Mouse (Mus musculus) embryonic facial prominence, embryonic 10.5 days (tissue): Measurements from ENCODE around the gene Spsb3. TPM values are rescaled to one million over a fixed set of nuclear protein-coding genes. Genes with fewer than 3 reads are reported as not detected.
A peak's percentile ranks its signal among the peaks of the same experiment; 100 is the strongest.

Experiments
- DNase-seq: peaks from one replicate; pipeline ENCODE4 v3.0.0-alpha.2; 2017; ENCODE audit warnings: low spot score
- H3K27ac ChIP-seq: fragments of 300-500 bp; sonication (generic); replicated peaks from 2 replicates; pipeline ENCODE4 v1.5.1; 2016; ENCODE audit warnings: mild to moderate bottlenecking
- H3K27me3 ChIP-seq: fragments of 300-500 bp; sonication (generic); replicated peaks from 2 replicates; pipeline ENCODE4 v1.6.1; 2016; ENCODE audit warnings: low read depth, mild to moderate bottlenecking; ENCODE audit not compliant: poor library complexity, severe bottlenecking
- H3K36me3 ChIP-seq: fragments of 300-500 bp; sonication (generic); replicated peaks from 2 replicates; pipeline ENCODE4 v1.6.1; 2016; ENCODE audit warnings: mild to moderate bottlenecking, moderate library complexity
- H3K4me1 ChIP-seq: fragments of 300-500 bp; sonication (generic); 2 replicates; pipeline ENCODE4 v1.6.1; 2016
- H3K4me3 ChIP-seq: fragments of 300-500 bp; sonication (generic); 2 replicates; pipeline ENCODE4 v1.5.1; 2016; ENCODE audit warnings: mild to moderate bottlenecking, moderate library complexity
- H3K9me3 ChIP-seq: fragments of 300-500 bp; sonication (generic); 2 replicates; pipeline ENCODE4 v1.6.1; 2016; ENCODE audit warnings: mild to moderate bottlenecking
- WGBS: fragments of 180-500 bp; shearing (Covaris S2); methylation state at CpG from one replicate; pipeline ENCODE4 v1.1.7; 2016; 5-methylcytosine and 5-hydroxymethylcytosine counted together
- polyA plus RNA-seq: library from polyadenylated mRNA; unstranded; fragments of >200 nt; fragmentation: Nextera tagmentation; extraction: Ambion mirVana; gene quantifications from 2 replicates; pipeline ENCODE4 v1.2.1, GENCODE M21; 2016

Gene Spsb3
- polyA plus RNA-seq, 1 experiment from 2014 or later: 47.1 TPM

DNA sequence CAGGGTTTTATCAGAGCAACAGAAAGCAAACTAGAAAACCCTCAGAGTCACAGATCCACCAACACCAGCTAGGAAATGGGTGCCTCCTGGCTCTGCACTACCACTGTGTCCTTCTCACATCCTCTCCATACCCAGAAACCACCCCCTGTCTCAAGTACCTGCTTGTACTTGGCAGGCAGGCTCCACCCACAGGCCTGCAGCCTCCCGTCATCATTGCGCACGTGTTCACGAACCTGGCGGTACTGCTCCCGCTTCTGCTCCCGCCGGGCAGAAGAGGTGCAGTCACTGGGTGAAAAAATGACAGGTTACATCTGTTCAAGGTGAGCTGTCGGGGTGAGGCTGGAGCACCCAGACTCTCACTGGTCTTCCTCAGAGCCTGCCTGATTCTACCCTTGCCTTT, 17.3 kb downstream of the Spsb3 start:
- Histone ChIP-seq H3K4me1 (no peaks in the 10 kb centered on the region), H3K27me3 (no peaks in the 10 kb centered on the region), H3K4me3 (no peak overlapping the region), H3K36me3 (peaks cover 100% of the 10 kb centered on the region), H3K9me3 (no peaks in the 10 kb centered on the region), H3K27ac (no peak overlapping the region)
- 96% methylated on average over 9 of the region's 9 CpGs for WGBS
- DNase-seq: no peak

DNA sequence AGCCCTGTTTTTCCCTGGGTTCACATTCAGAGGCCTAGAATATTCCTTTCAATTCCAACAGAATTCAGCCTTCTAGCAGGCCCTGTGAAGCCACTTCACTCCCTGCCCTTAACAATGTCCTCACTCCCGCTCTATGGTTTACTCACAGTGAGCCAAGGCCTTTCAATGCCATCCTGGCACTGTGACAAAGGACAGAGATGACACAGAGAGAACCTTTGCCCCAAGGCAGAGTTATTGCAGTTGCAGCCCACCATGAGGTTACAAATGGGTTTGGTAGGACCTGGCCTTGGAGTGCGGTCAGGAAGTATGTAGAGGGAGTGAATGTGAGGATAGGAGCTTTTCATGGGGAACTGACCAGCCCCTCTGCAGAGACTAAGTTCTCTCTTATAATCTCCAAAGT, 21.1 kb downstream of the Spsb3 start:
- Histone ChIP-seq H3K4me1 (no peaks in the 10 kb centered on the region), H3K27ac (no peak overlapping the region), H3K9me3 (no peaks in the 10 kb centered on the region), H3K27me3 (no peaks in the 10 kb centered on the region), H3K36me3 (peaks cover 100% of the 10 kb centered on the region), H3K4me3 (no peak overlapping the region)
- WGBS: 94% methylated on average over 2 of the region's 2 CpGs
- DNase-seq: no peak

DNA sequence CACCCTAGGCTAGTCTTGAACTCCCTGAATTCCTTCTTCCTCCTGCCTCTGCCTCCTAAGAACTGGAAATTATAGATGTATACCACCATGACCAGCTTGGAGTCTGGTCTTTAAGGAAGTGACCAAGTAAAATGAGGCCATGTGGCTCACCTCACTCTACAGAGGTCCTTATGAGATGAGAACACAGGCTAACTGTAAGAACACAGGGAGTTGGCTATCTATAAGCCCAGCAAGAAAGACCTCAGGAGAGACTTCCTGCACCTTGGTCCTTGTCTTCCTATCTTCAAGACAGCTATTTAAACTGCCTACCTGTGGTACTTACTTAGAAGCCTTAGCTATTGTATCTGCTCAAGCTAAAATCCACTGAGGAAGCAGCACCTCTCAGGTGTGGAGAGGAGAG, 27.5 kb downstream of the Spsb3 start:
- DNase-seq: no peak
- peaks cover 100% of the 10 kb centered on the region for H3K36me3 ChIP-seq
- H3K4me1 ChIP-seq: no peaks in the 10 kb centered on the region
- H3K9me3 ChIP-seq: no peaks in the 10 kb centered on the region
- no peak overlapping the region for H3K4me3 ChIP-seq
- H3K27ac ChIP-seq: no peak overlapping the region
- no peaks in the 10 kb centered on the region for H3K27me3 ChIP-seq

DNA sequence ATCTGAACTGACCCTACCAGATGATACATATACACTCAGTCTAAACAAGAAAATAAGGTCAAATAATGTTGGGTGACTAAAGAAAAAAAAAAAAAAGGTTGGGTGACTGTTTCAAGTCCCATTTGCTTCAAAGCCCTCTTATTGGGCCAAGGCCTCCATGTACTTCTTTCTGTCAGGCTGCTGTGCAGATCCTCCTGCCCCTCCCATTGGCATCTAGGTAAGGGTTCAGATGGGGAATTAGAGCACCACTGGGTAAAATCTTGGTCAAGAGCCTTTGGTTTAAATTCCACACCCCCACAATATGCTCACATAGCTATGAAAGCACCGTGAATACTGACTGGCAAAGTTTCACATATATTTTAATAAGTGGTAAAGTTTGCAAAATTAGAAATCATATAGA, 36.8 kb downstream of the Spsb3 start:
- no peaks in the 10 kb centered on the region for H3K27me3 ChIP-seq
- H3K36me3 ChIP-seq: peaks cover 99% of the 10 kb centered on the region
- no peak overlapping the region for H3K27ac ChIP-seq
- no peaks in the 10 kb centered on the region for H3K9me3 ChIP-seq
- no peak for DNase-seq
- H3K4me1 ChIP-seq: no peaks in the 10 kb centered on the region
- H3K4me3 ChIP-seq: no peak overlapping the region
- WGBS: 90% methylated on average over 1 of the region's 1 CpGs

DNA sequence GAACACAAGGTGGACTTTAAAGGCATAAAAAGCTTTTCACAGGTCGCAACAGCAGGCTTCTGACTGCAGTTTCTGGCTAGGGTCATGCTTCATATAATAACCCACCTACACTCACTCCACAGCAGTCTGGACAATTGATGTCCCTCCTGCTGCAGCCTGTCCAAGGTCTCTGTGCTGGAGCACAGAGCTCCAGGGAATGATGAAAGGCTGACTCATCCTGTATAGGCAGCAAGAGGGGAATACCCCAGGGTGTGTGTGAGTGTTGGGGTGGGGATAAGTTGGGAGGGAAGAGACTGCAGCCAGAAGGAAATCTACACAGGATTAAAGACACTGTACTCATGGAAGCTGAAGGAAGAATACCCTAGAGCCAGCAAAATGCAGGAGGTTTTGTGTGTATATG, 43.1 kb downstream of the Spsb3 start:
- Histone ChIP-seq H3K9me3 (no peaks in the 10 kb centered on the region), H3K4me1 (peaks cover under 1% of the 10 kb centered on the region; the same call in 1 of the 2 replicates), H3K27me3 (no peaks in the 10 kb centered on the region), H3K36me3 (peaks cover 78% of the 10 kb centered on the region), H3K4me3 (no peak overlapping the region), H3K27ac (no peak overlapping the region)
- 93% methylated on average over 1 of the region's 1 CpGs for WGBS
- DNase-seq: no peak

DNA sequence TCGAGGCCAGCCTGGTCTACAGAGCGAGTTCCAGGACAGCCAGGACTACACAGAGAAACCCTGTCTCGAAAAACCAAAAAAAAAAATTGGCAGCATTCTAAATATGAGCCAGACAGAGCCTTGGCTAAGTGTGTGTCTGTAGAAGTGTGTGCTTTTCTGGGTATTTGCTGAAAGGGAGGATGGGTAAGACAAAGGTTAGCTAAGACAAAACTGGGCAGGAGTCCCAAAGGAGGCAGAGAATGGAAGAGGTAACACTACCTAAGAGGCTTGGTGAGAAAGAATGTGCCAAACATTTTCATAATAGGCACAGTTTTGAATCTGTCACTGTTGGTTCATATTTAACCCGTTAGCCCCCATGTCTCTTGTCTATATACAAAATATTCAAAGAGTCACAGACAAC, 46.0 kb downstream of the Spsb3 start:
- no peak overlapping the region for H3K27ac ChIP-seq
- no peak for DNase-seq
- H3K27me3 ChIP-seq: no peaks in the 10 kb centered on the region
- 91% methylated on average over 4 of the region's 4 CpGs for WGBS
- no peak overlapping the region for H3K4me3 ChIP-seq
- H3K9me3 ChIP-seq: no peaks in the 10 kb centered on the region
- peaks cover 16% of the 10 kb centered on the region for H3K4me1 ChIP-seq
- H3K36me3 ChIP-seq: peaks cover 51% of the 10 kb centered on the region

DNA sequence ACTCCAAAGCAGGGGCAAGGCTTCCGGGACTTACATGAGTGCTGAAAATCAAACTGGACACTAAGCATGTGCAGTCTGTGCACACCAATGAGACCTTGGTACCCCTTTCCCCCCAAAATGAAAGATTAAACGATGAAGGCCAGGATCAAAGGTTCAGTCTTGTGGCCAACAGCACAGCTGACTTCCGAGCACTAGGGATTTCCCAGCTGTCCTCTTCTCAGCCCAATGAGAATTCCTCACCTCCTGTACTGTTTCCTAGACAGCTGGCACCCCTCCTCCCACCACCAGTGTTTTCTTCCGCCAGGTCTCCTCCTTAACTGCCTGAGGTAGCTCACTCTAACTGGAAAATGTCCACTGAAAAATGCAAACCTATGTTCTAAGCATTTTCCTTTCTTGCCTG, 46.7 kb downstream of the Spsb3 start:
- Histone ChIP-seq H3K27me3 (no peaks in the 10 kb centered on the region), H3K9me3 (no peaks in the 10 kb centered on the region), H3K27ac (no peak overlapping the region), H3K4me3 (no peak overlapping the region), H3K36me3 (peaks cover 44% of the 10 kb centered on the region), H3K4me1 (peaks cover 16% of the 10 kb centered on the region)
- WGBS: 88% methylated on average over 4 of the region's 4 CpGs
- no peak for DNase-seq

DNA sequence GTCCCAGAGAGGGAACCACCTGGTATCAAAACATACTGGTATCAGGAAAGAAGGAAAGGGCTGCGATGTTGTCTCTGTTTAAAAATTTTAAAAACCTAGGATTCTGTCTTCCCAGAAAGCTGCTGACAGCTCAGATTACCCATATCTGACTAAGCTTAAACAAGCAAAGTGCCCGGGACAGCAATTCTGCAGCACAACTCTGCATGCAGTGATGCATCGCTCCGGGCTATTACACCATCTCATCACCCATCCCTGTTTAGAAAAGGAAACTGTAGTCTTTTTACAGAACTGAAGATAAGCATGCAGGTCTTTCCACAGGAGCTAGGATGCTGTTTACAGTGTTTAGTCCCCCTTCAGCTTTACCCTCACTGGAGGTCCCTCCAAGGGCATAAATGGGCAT, 48.5 kb downstream of the Spsb3 start:
- H3K4me3 ChIP-seq: peak overlapping the region; percentile 94
- peaks cover 32% of the 10 kb centered on the region for H3K36me3 ChIP-seq
- H3K9me3 ChIP-seq: no peaks in the 10 kb centered on the region
- H3K27ac ChIP-seq: no peak overlapping the region
- WGBS: 86% methylated on average over 4 of the region's 4 CpGs
- H3K27me3 ChIP-seq: no peaks in the 10 kb centered on the region
- peaks cover 16% of the 10 kb centered on the region for H3K4me1 ChIP-seq
- DNase-seq: no peak

DNA sequence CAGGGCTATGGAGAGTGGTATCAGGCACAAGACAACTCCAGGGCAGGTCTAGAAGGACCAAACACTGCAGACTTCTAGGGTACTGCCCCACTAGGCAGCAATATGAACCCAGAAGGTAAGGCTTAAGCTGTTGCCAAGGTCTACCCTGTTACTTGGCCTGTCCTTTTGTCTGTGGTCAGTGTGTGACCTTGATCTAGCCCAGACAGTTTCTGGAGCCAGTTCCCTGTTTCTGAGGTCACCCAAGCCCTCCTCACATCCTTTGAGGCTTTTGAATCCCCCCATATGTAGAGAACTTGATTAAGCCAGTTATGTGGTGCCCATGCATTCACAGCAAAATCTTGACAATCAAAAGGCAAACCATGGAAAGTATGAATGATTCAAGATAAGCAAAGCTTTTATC, 49.2 kb downstream of the Spsb3 start:
- Histone ChIP-seq H3K4me3 (peak overlapping the region; percentile 94), H3K36me3 (peaks cover 32% of the 10 kb centered on the region), H3K27me3 (no peaks in the 10 kb centered on the region), H3K9me3 (no peaks in the 10 kb centered on the region), H3K4me1 (peaks cover 16% of the 10 kb centered on the region), H3K27ac (peak overlapping the region; percentile 90)
- DNase-seq: no peak

DNA sequence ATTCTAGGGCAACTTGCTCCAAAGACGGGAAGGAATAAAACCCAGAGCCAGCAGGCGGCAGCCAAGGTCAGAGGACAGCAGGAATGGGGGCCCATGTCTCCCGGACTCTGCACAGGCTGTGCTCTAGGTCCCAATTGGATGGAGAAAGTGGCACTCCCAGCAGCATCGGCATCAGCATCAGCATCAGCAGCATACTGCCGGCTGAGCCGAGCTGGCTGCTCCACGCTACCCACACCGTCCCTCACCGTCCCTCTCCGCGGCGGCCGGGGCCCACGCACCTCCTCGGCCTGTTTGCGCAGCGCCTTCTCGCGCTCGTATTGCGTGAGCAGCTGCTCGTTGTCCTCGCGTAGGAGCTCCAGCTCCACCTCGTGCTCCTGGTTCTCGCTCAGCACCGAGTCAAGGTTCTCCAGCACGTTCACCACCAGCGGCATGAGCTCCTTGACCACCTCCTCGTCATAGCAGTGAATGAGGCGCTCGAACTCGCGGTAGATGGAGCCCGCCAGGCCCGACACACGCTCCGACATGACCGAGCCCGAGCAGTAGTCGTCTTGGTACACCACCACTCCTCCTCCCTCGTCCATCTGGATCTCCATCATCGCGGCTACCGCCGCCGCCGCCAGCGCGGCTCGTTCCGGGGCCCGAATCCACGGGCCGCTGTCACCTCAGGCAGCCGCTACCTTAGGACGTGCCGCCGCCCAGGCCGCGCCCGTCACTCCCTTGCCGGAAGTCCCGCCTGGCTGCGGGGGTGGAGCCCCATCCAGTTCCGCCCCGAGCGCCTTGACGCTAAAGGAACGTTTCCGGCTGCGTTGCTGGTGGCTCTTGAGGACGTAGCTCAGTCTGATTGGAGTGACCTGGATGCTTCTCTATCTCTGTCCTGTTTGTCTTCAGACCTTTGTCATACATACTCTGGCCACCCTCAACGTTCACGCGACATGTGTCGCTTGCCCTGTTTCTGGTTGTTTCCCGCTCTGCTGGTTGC, 50.1 kb downstream of the Spsb3 start, which contains the start of gene Mapk8ip3:
Gene Mapk8ip3, minus strand, starts transcription at position 719 of the 979 bp plus-strand sequence.
- Histone ChIP-seq H3K27me3 (no peaks in the 10 kb centered on the region), H3K9me3 (no peaks in the 10 kb centered on the region), H3K36me3 (peaks cover 33% of the 10 kb centered on the region), H3K4me1 (peaks cover 16% of the 10 kb centered on the region), H3K27ac (peak within 1 kb of the TSS; percentile 90), H3K4me3 (peak within 1 kb of the TSS; percentile 94)
- under 1% methylated on average over 78 of the region's 78 CpGs for WGBS
- peak; percentile 95 for DNase-seq

DNA sequence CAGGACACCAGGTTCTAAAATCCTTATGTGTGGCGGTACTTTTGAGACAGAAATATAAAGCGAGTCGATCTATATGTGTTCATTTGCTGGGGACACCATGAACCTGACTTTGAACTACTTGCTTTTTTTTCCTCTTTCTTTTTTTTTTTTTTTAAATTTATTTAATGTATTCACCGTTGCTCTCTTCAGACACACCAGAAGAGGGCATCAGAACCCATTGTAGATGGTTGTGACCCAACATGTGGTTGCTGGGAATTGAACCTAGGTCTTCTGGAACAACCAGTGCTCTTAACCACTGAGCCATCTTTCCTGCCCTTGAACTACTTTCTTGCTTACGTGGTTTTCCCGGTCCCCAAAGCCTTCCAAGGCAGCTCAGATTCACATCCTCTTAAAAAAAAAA, 50.8 kb downstream of the Spsb3 start:
- DNase-seq: no peak
- H3K4me1 ChIP-seq: peaks cover 16% of the 10 kb centered on the region
- H3K36me3 ChIP-seq: peaks cover 33% of the 10 kb centered on the region
- H3K9me3 ChIP-seq: no peaks in the 10 kb centered on the region
- peak overlapping the region; percentile 94 for H3K4me3 ChIP-seq
- H3K27me3 ChIP-seq: no peaks in the 10 kb centered on the region
- WGBS: 46% methylated on average over 6 of the region's 6 CpGs
- peak overlapping the region; percentile 90 for H3K27ac ChIP-seq
